Mouse (Mus musculus) small intestine, adult 2 months (tissue): ENCODE measurements around the gene B4galt2. TPM values are rescaled to one million over a fixed set of nuclear protein-coding genes. Genes with fewer than 3 reads are reported as not detected.
A peak's percentile ranks its signal among the peaks of the same experiment; 100 is the strongest.

ENCODE experiments used
- H3K27ac ChIP-seq: fragments of 200-500 bp; 2 replicates; pipeline ENCODE4 v1.5.1; 2012; ENCODE audit warnings: low read depth, low read length, control low read depth, inconsistent platforms; ENCODE audit not compliant: insufficient read depth
- H3K27me3 ChIP-seq: fragments of 200-500 bp; 2 replicates; pipeline ENCODE4 v1.6.1; 2012; ENCODE audit warnings: mild to moderate bottlenecking, moderate library complexity, low read length, inconsistent platforms; ENCODE audit not compliant: control insufficient read depth, insufficient read depth
- H3K36me3 ChIP-seq: fragments of 200-500 bp; 2 replicates; pipeline ENCODE4 v1.6.1; 2012; ENCODE audit warnings: mild to moderate bottlenecking, low read length, control low read depth, inconsistent platforms; ENCODE audit not compliant: control insufficient read depth, insufficient read depth
- H3K4me1 ChIP-seq: fragments of 200-500 bp; 2 replicates; pipeline ENCODE4 v1.6.1; 2012; ENCODE audit warnings: low read length, inconsistent platforms, mixed read lengths; ENCODE audit not compliant: control insufficient read depth, insufficient read depth, insufficient read length
- H3K4me3 ChIP-seq: fragments of 200-500 bp; 2 replicates; pipeline ENCODE4 v1.5.1; 2012; ENCODE audit warnings: low read depth, mild to moderate bottlenecking, control low read depth, inconsistent platforms, low read length, moderate library complexity
- CTCF ChIP-seq: fragments of 200-500 bp; IDR thresholded peaks from 2 replicates; pipeline ENCODE4 v1.5.1; 2012; ENCODE audit warnings: low read depth, mild to moderate bottlenecking, control low read depth, inconsistent platforms, low read length, moderate library complexity, mixed read lengths; ENCODE audit not compliant: insufficient replicate concordance, insufficient read length; ENCODE audit errors: extremely low read depth
- POLR2A ChIP-seq: fragments of 200-500 bp; IDR thresholded peaks from 2 replicates; pipeline ENCODE4 v1.6.1; 2012; ENCODE audit warnings: low read depth, mild to moderate bottlenecking, control low read depth, inconsistent platforms, low read length, moderate library complexity
- WGBS: fragments of 180-500 bp; shearing (Covaris S2); methylation state at CpG from one replicate; pipeline ENCODE4 v1.1.7; 2018; 5-methylcytosine and 5-hydroxymethylcytosine counted together
- polyA plus RNA-seq: library from polyadenylated mRNA; depleted of rRNA; stranded (reverse); fragments of >200 nt; gene quantifications from 2 replicates; pipeline ENCODE4 v1.2.3, GENCODE M21; 2012

The B4galt2 gene
- polyA plus RNA-seq, 1 experiment: 7.5 TPM

GRCm38 (mm10) chr4:117871787-117872186 is 11.5 kb downstream of the B4galt2 start:
- Histone ChIP-seq H3K27me3 (no peaks in the 10 kb centered on the region), H3K4me3 (no peak overlapping the region), H3K36me3 (no peaks in the 10 kb centered on the region), H3K27ac (no peak overlapping the region), H3K4me1 (peaks cover 3% of the 10 kb centered on the region)
- no peak for TF ChIP-seq CTCF
- TF ChIP-seq POLR2A: no peak
- WGBS: 84% methylated on average over 7 of the region's 7 CpGs

GRCm38 (mm10) chr4:117870437-117870836 is 12.8 kb downstream of the B4galt2 start:
- Histone ChIP-seq H3K36me3 (no peaks in the 10 kb centered on the region), H3K27me3 (no peaks in the 10 kb centered on the region), H3K27ac (no peak overlapping the region), H3K4me1 (peaks cover 12% of the 10 kb centered on the region), H3K4me3 (no peak overlapping the region)
- TF ChIP-seq POLR2A (no peak), CTCF (no peak)
- WGBS: 38% methylated on average over 1 of the region's 1 CpGs

- no peak overlapping the region for H3K4me3 ChIP-seq
- no peaks in the 10 kb centered on the region for H3K36me3 ChIP-seq
- WGBS: 77% methylated on average over 9 of the region's 9 CpGs
- TF ChIP-seq CTCF (no peak), POLR2A (no peak)
- H3K4me1 ChIP-seq: peaks cover 12% of the 10 kb centered on the region
- H3K27ac ChIP-seq: no peak overlapping the region
- no peaks in the 10 kb centered on the region for H3K27me3 ChIP-seq
These were observed 14.0 kb downstream of the B4galt2 start for GRCm38 (mm10) chr4:117869317-117869716.

GRCm38 (mm10) chr4:117867823-117868222 is 15.5 kb downstream of the B4galt2 start:
- TF ChIP-seq POLR2A: no peak
- peak; percentile 52; the same call in 1 of the 2 replicates for TF ChIP-seq CTCF
- Histone ChIP-seq H3K36me3 (no peaks in the 10 kb centered on the region), H3K27me3 (no peaks in the 10 kb centered on the region), H3K27ac (no peak overlapping the region), H3K4me3 (no peak overlapping the region), H3K4me1 (peaks cover 12% of the 10 kb centered on the region)
- WGBS: 34% methylated on average over 24 of the region's 24 CpGs

- Histone ChIP-seq H3K27ac (no peak overlapping the region), H3K27me3 (no peaks in the 10 kb centered on the region), H3K4me3 (no peak overlapping the region), H3K36me3 (no peaks in the 10 kb centered on the region), H3K4me1 (peaks cover 9% of the 10 kb centered on the region)
- no peak for TF ChIP-seq POLR2A
- 77% methylated on average over 6 of the region's 6 CpGs for WGBS
These were observed 16.3 kb downstream of the B4galt2 start for GRCm38 (mm10) chr4:117867000-117867399.

- TF ChIP-seq CTCF (no peak), POLR2A (no peak)
- no peaks in the 10 kb centered on the region for H3K27me3 ChIP-seq
- H3K4me1 ChIP-seq: peaks cover 9% of the 10 kb centered on the region
- no peak overlapping the region for H3K27ac ChIP-seq
- no peak overlapping the region for H3K4me3 ChIP-seq
- WGBS: 26% methylated on average over 9 of the region's 9 CpGs
- no peaks in the 10 kb centered on the region for H3K36me3 ChIP-seq
These were observed 17.2 kb downstream of the B4galt2 start for GRCm38 (mm10) chr4:117866083-117866482.

- no peak for TF ChIP-seq POLR2A
- no peak for TF ChIP-seq CTCF
- no peaks in the 10 kb centered on the region for H3K27me3 ChIP-seq
- 56% methylated on average over 4 of the region's 4 CpGs for WGBS
- H3K4me3 ChIP-seq: no peak overlapping the region
- H3K27ac ChIP-seq: no peak overlapping the region
- H3K36me3 ChIP-seq: no peaks in the 10 kb centered on the region
- H3K4me1 ChIP-seq: peaks cover 19% of the 10 kb centered on the region
These were observed 20.5 kb downstream of the B4galt2 start for GRCm38 (mm10) chr4:117862823-117863222.

GRCm38 (mm10) chr4:117860570-117860969 is 22.7 kb downstream of the B4galt2 start:
- no peaks in the 10 kb centered on the region for H3K27me3 ChIP-seq
- H3K36me3 ChIP-seq: no peaks in the 10 kb centered on the region; the same call in 1 of the 2 replicates
- H3K27ac ChIP-seq: no peak overlapping the region
- H3K4me1 ChIP-seq: peaks cover 10% of the 10 kb centered on the region
- 83% methylated on average over 9 of the region's 9 CpGs for WGBS
- TF ChIP-seq POLR2A: no peak
- TF ChIP-seq CTCF: no peak
- no peak overlapping the region for H3K4me3 ChIP-seq
